Mouse (Mus musculus): Measurements from ENCODE around the gene Klri2. TPM values are rescaled to one million over a fixed set of nuclear protein-coding genes. Genes with fewer than 3 reads are reported as not detected.
"Not testable (repeated sequence)": the region's sequence is repeated elsewhere in the genome, so short reads cannot be mapped to it uniquely, and the experiment has no call there.

Klri2 gene
- polyA plus RNA-seq, 1 experiment from 2014 or later: not detected

- no peak within 1 kb of the TSS for H3K4me2 ChIP-seq (replicated peaks; ENCODE audit: low read depth, low read length)
- no peaks in the 10 kb centered on the region for H3K27me3 ChIP-seq (ENCODE audit: control insufficient read depth, insufficient read depth, low read length)
- no peak within 1 kb of the TSS for H3K9ac ChIP-seq (ENCODE audit: low read depth, low read length)
- H3K4me3 ChIP-seq (ENCODE audit: low read length): no peak within 1 kb of the TSS
- no peak within 1 kb of the TSS for H3K27ac ChIP-seq (ENCODE audit: low read depth, low read length)
- H3K9me3 ChIP-seq (ENCODE audit: control insufficient read depth, low read length): no peaks in the 10 kb centered on the region
- no peak for ATAC-seq (ENCODE audit: low FRiP score, low TSS enrichment)
- H3K36me3 ChIP-seq (ENCODE audit: control insufficient read depth, insufficient read depth, low read length): no peaks in the 10 kb centered on the region
- no peaks in the 10 kb centered on the region for H3K4me1 ChIP-seq (ENCODE audit: control insufficient read depth, insufficient read depth, low read length)
- WGBS: 89% methylated on average over 4 of the region's 4 CpGs
Observed at GRCm38 (mm10) chr6:129717032-129717431, 23.3 kb downstream of the Klri2 start, which contains the start of gene Klri1. TSS of gene Klri1 (minus strand) at chr6:129717132.

- Histone ChIP-seq H3K4me3 (ENCODE audit: low read length) (no peak overlapping the region), H3K4me1 (ENCODE audit: control insufficient read depth, insufficient read depth, low read length) (no peaks in the 10 kb centered on the region), H3K9ac (ENCODE audit: low read depth, low read length) (no peak overlapping the region), H3K4me2 (replicated peaks; ENCODE audit: low read depth, low read length) (no peak overlapping the region), H3K9me3 (ENCODE audit: control insufficient read depth, low read length) (no peaks in the 10 kb centered on the region), H3K27ac (ENCODE audit: low read depth, low read length) (no peak overlapping the region), H3K27me3 (ENCODE audit: control insufficient read depth, insufficient read depth, low read length) (no peaks in the 10 kb centered on the region), H3K36me3 (ENCODE audit: control insufficient read depth, insufficient read depth, low read length) (no peaks in the 10 kb centered on the region)
- no peak for ATAC-seq (ENCODE audit: low FRiP score, low TSS enrichment)
- WGBS: 50% methylated on average over 1 of the region's 1 CpGs
Observed at GRCm38 (mm10) chr6:129713566-129713965, 26.7 kb downstream of the Klri2 start.

GRCm38 (mm10) chr6:129691436-129691835 lies 48.8 kb downstream of the Klri2 start:
- H3K9ac ChIP-seq (ENCODE audit: low read depth, low read length); H3K4me3 ChIP-seq (ENCODE audit: low read length); H3K27me3 ChIP-seq (ENCODE audit: control insufficient read depth, insufficient read depth, low read length); H3K4me2 ChIP-seq (replicated peaks; ENCODE audit: low read depth, low read length); H3K36me3 ChIP-seq (ENCODE audit: control insufficient read depth, insufficient read depth, low read length); H3K27ac ChIP-seq (ENCODE audit: low read depth, low read length); ATAC-seq (ENCODE audit: low FRiP score, low TSS enrichment); H3K9me3 ChIP-seq (ENCODE audit: control insufficient read depth, low read length); H3K4me1 ChIP-seq (ENCODE audit: control insufficient read depth, insufficient read depth, low read length): not testable (repeated sequence)
- WGBS: 55% methylated on average over 10 of the region's 10 CpGs

- WGBS: 71% methylated on average over 1 of the region's 1 CpGs
- no peaks in the 10 kb centered on the region for H3K36me3 ChIP-seq (ENCODE audit: control insufficient read depth, insufficient read depth, low read length)
- no peaks in the 10 kb centered on the region for H3K4me1 ChIP-seq (ENCODE audit: control insufficient read depth, insufficient read depth, low read length)
- H3K9ac ChIP-seq (ENCODE audit: low read depth, low read length): no peak overlapping the region
- H3K9me3 ChIP-seq (ENCODE audit: control insufficient read depth, low read length): no peaks in the 10 kb centered on the region
- no peak overlapping the region for H3K4me2 ChIP-seq (replicated peaks; ENCODE audit: low read depth, low read length)
- no peak overlapping the region for H3K27ac ChIP-seq (ENCODE audit: low read depth, low read length)
- ATAC-seq (ENCODE audit: low FRiP score, low TSS enrichment): no peak
- no peak overlapping the region for H3K4me3 ChIP-seq (ENCODE audit: low read length)
- H3K27me3 ChIP-seq (ENCODE audit: control insufficient read depth, insufficient read depth, low read length): no peaks in the 10 kb centered on the region
Observed at GRCm38 (mm10) chr6:129680379-129680778, 59.9 kb downstream of the Klri2 start.

Small RNA genes within 50 kb of the gene (microRNA-seq; reads per million reads assigned to microRNA genes)
- not detected for gene Mir680-1

Other genes starting within 250 kb of the Klri2 start
- not detected in 2 replicates for gene Olr1, start 233.3 kb downstream of the Klri2 start, polyA plus RNA-seq (2014; fragmentation: Nextera tagmentation; extraction: Ambion mirVana)
- gene Tmem52b, start 227.9 kb downstream of the Klri2 start, polyA plus RNA-seq (2014; fragmentation: Nextera tagmentation; extraction: Ambion mirVana): 24.0 and 38.3 TPM in 2 replicates
- 16.7 and 22.4 TPM in 2 replicates for gene Gabarapl1, start 207.3 kb downstream of the Klri2 start, polyA plus RNA-seq (2014; fragmentation: Nextera tagmentation; extraction: Ambion mirVana)
- gene Klre1, start 162.6 kb downstream of the Klri2 start, polyA plus RNA-seq (2014; fragmentation: Nextera tagmentation; extraction: Ambion mirVana): not detected in 2 replicates
- gene Klrd1, start 148.7 kb downstream of the Klri2 start, polyA plus RNA-seq (2014; fragmentation: Nextera tagmentation; extraction: Ambion mirVana): not detected in 2 replicates
- not detected in 2 replicates for gene Klrk1, start 116.6 kb downstream of the Klri2 start, polyA plus RNA-seq (2014; fragmentation: Nextera tagmentation; extraction: Ambion mirVana)
- gene Klrc3, start 97.1 kb downstream of the Klri2 start, polyA plus RNA-seq (2014; fragmentation: Nextera tagmentation; extraction: Ambion mirVana): not detected in 2 replicates
- gene Klrc2, start 79.8 kb downstream of the Klri2 start, polyA plus RNA-seq (2014; fragmentation: Nextera tagmentation; extraction: Ambion mirVana): not detected in 2 replicates
- gene Klrc1, start 61.5 kb downstream of the Klri2 start, polyA plus RNA-seq (2014; fragmentation: Nextera tagmentation; extraction: Ambion mirVana): not detected in 2 replicates
- gene Klri1, start 23.4 kb downstream of the Klri2 start, polyA plus RNA-seq (2014; fragmentation: Nextera tagmentation; extraction: Ambion mirVana): 0.71 TPM in 1 of 2 replicates, not detected in the other
- not detected in 2 replicates for gene Gm156, start 43.8 kb upstream of the Klri2 start, polyA plus RNA-seq (2014; fragmentation: Nextera tagmentation; extraction: Ambion mirVana)
- gene Gm17631, start 122.2 kb upstream of the Klri2 start, polyA plus RNA-seq (2014; fragmentation: Nextera tagmentation; extraction: Ambion mirVana): not detected in 2 replicates
- not detected in 2 replicates for gene Klra17, start 136.2 kb upstream of the Klri2 start, polyA plus RNA-seq (2014; fragmentation: Nextera tagmentation; extraction: Ambion mirVana)
- not detected in 2 replicates for gene Klra5, start 177.2 kb upstream of the Klri2 start, polyA plus RNA-seq (2014; fragmentation: Nextera tagmentation; extraction: Ambion mirVana)